In genomic region chr10:123723641-123724040, GRCm38 (mm10) we compare ENCODE assay signal across 14 mouse cellular contexts.
"Had no signal": no experiment of that assay in that cellular context is flagged by ENCODE, and none has a peak within 500 bp of the region (broad histone marks: within the 10 kb centered on the region; RNA-seq: fewer than 3 reads in every experiment).

No protein-coding gene starts in this region.

- H3K9ac ChIP-seq: embryonic facial prominence, embryonic 12.5 days; embryonic facial prominence, embryonic 13.5 days; embryonic facial prominence, embryonic 15.5 days; forebrain, embryonic 12.5 days; forebrain, embryonic 13.5 days; forebrain, embryonic 15.5 days; forebrain, postnatal 0 days had no signal

- H3K36me3 ChIP-seq: embryonic facial prominence, embryonic 10.5 days; embryonic facial prominence, embryonic 12.5 days; embryonic facial prominence, embryonic 13.5 days; embryonic facial prominence, embryonic 15.5 days; forebrain, embryonic 10.5 days; forebrain, embryonic 12.5 days; forebrain, embryonic 15.5 days had no signal

- ATAC-seq: forebrain, embryonic 13.5 days; forebrain, embryonic 14.5 days; forebrain, embryonic 15.5 days; forebrain, embryonic 16.5 days; forebrain, postnatal 0 days had no signal

- H3K4me3 ChIP-seq: embryonic facial prominence, embryonic 10.5 days; embryonic facial prominence, embryonic 12.5 days; embryonic facial prominence, embryonic 13.5 days; embryonic facial prominence, embryonic 15.5 days; erythroblast, embryonic 14.5 days; forebrain, embryonic 10.5 days; forebrain, embryonic 12.5 days; forebrain, embryonic 13.5 days; forebrain, embryonic 15.5 days; gastrocnemius, adult 2 months; heart, adult 2 months had no signal

- H3K4me1 ChIP-seq: embryonic facial prominence, embryonic 10.5 days; embryonic facial prominence, embryonic 12.5 days; embryonic facial prominence, embryonic 13.5 days; embryonic facial prominence, embryonic 15.5 days; forebrain, embryonic 10.5 days; forebrain, embryonic 12.5 days; forebrain, embryonic 13.5 days; forebrain, embryonic 15.5 days had no signal

- H3K27me3 ChIP-seq: embryonic facial prominence, embryonic 12.5 days; embryonic facial prominence, embryonic 13.5 days; embryonic facial prominence, embryonic 15.5 days; forebrain, embryonic 12.5 days; forebrain, embryonic 13.5 days; forebrain, embryonic 15.5 days had no signal

- H3K4me2 ChIP-seq: embryonic facial prominence, embryonic 12.5 days; embryonic facial prominence, embryonic 13.5 days; embryonic facial prominence, embryonic 15.5 days; forebrain, embryonic 12.5 days; forebrain, embryonic 13.5 days; forebrain, embryonic 15.5 days had no signal

- H3K9me3 ChIP-seq: embryonic facial prominence, embryonic 10.5 days; embryonic facial prominence, embryonic 12.5 days; embryonic facial prominence, embryonic 13.5 days; embryonic facial prominence, embryonic 15.5 days; forebrain, embryonic 10.5 days; forebrain, embryonic 12.5 days; forebrain, embryonic 13.5 days; forebrain, embryonic 15.5 days had no signal

- H3K27ac ChIP-seq: embryonic facial prominence, embryonic 10.5 days; embryonic facial prominence, embryonic 12.5 days; embryonic facial prominence, embryonic 13.5 days; embryonic facial prominence, embryonic 15.5 days; forebrain, embryonic 10.5 days; forebrain, embryonic 12.5 days; forebrain, embryonic 13.5 days; forebrain, embryonic 15.5 days; gastrocnemius, adult 2 months; heart, adult 2 months had no signal
